Mouse (Mus musculus) skeletal muscle tissue, adult 2 months (tissue): ENCODE data around the gene Ciz1.

Experiments
- DNase-seq: peaks from one replicate; pipeline ENCODE4 v3.0.0-alpha.2; 2012; ENCODE audit warnings: low read depth, low spot score

The Ciz1 gene

GRCm38 (mm10) chr2:32319586-32320580 lies 32.2 kb upstream of the Ciz1 start:
- peak; percentile 71 for DNase-seq

GRCm38 (mm10) chr2:32320721-32321120 lies 31.4 kb upstream of the Ciz1 start:
- no peak for DNase-seq

GRCm38 (mm10) chr2:32321591-32322298 lies 30.4 kb upstream of the Ciz1 start:
- DNase-seq, result no peak

- DNase-seq, result no peak
Measured at GRCm38 (mm10) chr2:32322754-32323741, 29.1 kb upstream of the Ciz1 start.

GRCm38 (mm10) chr2:32324322-32324721 lies 27.8 kb upstream of the Ciz1 start:
- DNase-seq, result no peak

GRCm38 (mm10) chr2:32325342-32325741 lies 26.8 kb upstream of the Ciz1 start:
- no peak for DNase-seq

- DNase-seq, result no peak
Measured at GRCm38 (mm10) chr2:32327200-32327599, 24.9 kb upstream of the Ciz1 start.

- DNase-seq, result no peak
Measured at GRCm38 (mm10) chr2:32328911-32329460, 23.1 kb upstream of the Ciz1 start.

GRCm38 (mm10) chr2:32329531-32329930 lies 22.6 kb upstream of the Ciz1 start:
- DNase-seq, result no peak

GRCm38 (mm10) chr2:32332159-32332558 lies 20.0 kb upstream of the Ciz1 start:
- DNase-seq, result no peak

GRCm38 (mm10) chr2:32335888-32336287 lies 16.2 kb upstream of the Ciz1 start:
- no peak for DNase-seq

GRCm38 (mm10) chr2:32339912-32340642 lies 12.1 kb upstream of the Ciz1 start:
- no peak for DNase-seq

GRCm38 (mm10) chr2:32340836-32341633 lies 11.1 kb upstream of the Ciz1 start:
- no peak for DNase-seq

- DNase-seq, result no peak
Measured at GRCm38 (mm10) chr2:32341634-32341939, 10.5 kb upstream of the Ciz1 start.

- DNase-seq, result no peak
Measured at GRCm38 (mm10) chr2:32342039-32342438, 10.1 kb upstream of the Ciz1 start.

GRCm38 (mm10) chr2:32342539-32343350 lies 9.4 kb upstream of the Ciz1 start:
- peak; percentile 88 for DNase-seq

GRCm38 (mm10) chr2:32343351-32343671 lies 8.8 kb upstream of the Ciz1 start:
- DNase-seq, result no peak

- DNase-seq, result no peak
Measured at GRCm38 (mm10) chr2:32344056-32344455, 8.1 kb upstream of the Ciz1 start.
